Mouse (Mus musculus) c-Kit-positive CD71-negative TER-119-negative erythroid progenitor cells, embryonic 14.5 days (primary cell): ENCODE results near the gene Plpp1.
A peak's percentile ranks its signal among the peaks of the same experiment; 100 is the strongest.

Source experiments
- DNase-seq: peaks from one replicate; pipeline ENCODE4 v3.0.0-alpha.2; 2013; ENCODE audit warnings: low read depth

Plpp1 gene

GRCm38 (mm10) chr13:112861825-112862306, 61.3 kb downstream of the Plpp1 start:
- no peak for DNase-seq

GRCm38 (mm10) chr13:112862342-112862741, 61.8 kb downstream of the Plpp1 start:
- no peak for DNase-seq

- DNase-seq = no peak
These were observed 62.5 kb downstream of the Plpp1 start for GRCm38 (mm10) chr13:112862978-112863677.

GRCm38 (mm10) chr13:112866782-112867181, 66.2 kb downstream of the Plpp1 start:
- no peak for DNase-seq

- no peak for DNase-seq
These were observed 66.8 kb downstream of the Plpp1 start for GRCm38 (mm10) chr13:112867381-112867780.

- no peak for DNase-seq
These were observed 69.6 kb downstream of the Plpp1 start for GRCm38 (mm10) chr13:112870039-112870690.

GRCm38 (mm10) chr13:112871500-112872266, 71.1 kb downstream of the Plpp1 start:
- no peak for DNase-seq

- DNase-seq = no peak
These were observed 86.6 kb downstream of the Plpp1 start for GRCm38 (mm10) chr13:112887234-112887633.

- no peak for DNase-seq
These were observed 101.6 kb downstream of the Plpp1 start for GRCm38 (mm10) chr13:112902176-112902575.

GRCm38 (mm10) chr13:112909663-112910062, 109.1 kb downstream of the Plpp1 start:
- peak; percentile 24 for DNase-seq

GRCm38 (mm10) chr13:112910434-112910833, 109.8 kb downstream of the Plpp1 start:
- DNase-seq = no peak
